Mouse (Mus musculus): Measurements from ENCODE around the gene 9530053A07Rik.

9530053A07Rik gene

DNA sequence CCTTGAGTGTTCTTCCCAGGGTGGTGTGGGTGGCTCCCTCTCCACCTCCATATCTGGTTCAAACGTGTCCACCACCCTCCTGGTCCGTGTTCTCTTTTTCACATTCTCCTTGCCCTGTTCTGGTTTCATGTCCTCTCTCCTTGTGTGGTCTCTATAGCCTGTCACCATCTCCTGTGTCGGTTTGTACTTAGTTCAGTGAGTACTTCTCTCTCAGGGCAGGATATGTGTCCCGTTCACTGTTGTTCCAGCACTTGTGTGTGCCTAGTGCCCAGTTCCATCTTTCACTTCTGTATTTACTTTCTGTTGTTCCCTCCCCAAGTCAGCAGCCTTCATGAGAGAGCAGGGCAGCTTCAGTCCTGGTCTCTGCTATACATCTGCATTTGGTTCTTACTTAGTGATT lies 46.1 kb downstream of the 9530053A07Rik start:
- no peak for DNase-seq

DNA sequence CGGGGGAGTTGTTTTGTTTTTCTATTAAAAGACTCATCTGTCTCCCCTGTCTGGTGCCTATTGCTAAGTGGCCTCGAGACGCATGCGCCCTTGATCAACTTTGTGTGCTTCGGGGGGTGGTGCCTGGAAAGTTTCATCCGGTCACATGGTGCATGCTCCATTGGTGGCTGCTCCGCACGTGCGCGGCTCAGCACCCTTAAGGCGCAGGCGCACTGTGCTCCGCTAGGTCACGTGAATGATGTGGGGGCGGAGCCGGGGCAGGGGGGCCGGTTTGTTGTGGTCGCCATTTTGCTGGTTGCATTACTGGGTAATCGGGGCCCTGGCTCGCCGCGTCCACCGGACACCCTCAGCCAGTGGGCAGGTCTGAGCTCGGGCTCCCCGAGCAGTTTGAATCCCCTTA lies 50.0 kb downstream of the 9530053A07Rik start, which contains the start of gene Dyrk1b:
TSS of gene Dyrk1b (plus strand) at position 242 of the 400 bp plus-strand sequence.
- DNase-seq = peak; percentile 99

DNA sequence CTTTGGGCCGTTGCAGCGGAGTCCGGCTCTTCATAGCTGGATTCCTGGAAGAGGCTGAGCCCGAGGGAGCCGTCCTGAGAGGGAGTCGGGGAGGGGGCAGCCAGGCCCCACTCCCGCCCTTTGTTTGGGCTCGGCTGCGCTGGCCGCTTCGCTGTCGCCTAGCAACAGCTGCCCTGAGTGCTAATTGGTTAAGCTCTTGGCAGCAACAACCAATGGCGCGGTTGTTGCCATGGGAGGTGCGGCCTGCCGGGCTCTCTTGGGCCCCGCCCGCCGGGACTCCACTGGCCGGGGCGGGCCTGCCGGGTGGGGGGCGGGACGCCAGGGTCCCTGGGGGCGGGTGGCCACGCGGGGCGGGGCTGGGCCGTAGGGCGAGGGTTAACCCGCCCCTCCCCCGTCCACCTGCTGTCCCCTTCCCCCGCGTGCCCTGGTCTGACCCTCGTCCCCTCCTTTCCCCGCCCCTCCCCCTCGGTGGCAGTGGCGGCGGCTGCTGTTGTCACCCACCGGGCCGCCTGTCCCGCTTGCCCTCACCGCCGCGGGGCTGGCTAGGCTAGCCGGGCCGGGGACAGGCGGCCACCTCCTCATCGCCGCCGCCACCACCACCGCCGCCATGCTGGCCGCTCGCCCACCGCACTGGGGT lies 50.6 kb downstream of the 9530053A07Rik start:
- DNase-seq = peak; percentile 93

DNA sequence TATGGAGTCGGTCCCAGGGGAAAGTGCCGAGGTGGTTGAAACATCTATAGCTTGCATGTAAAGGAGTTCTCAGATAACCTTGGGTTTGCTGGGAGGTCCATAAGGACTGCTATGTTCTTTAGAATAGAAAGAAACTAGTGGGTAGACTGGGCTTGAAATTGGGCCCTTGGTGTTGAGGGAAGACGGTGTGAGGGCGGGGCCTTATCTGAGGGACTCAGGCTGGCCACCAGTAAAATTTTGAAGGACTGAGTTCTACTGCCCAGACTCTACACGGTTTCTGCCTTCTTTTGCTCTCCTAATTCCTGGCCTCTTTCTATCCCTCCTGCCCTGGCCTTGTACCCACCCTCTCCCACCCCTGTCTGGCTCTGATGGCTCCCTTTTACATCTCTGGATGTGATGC lies 51.6 kb downstream of the 9530053A07Rik start:
- no peak for DNase-seq

DNA sequence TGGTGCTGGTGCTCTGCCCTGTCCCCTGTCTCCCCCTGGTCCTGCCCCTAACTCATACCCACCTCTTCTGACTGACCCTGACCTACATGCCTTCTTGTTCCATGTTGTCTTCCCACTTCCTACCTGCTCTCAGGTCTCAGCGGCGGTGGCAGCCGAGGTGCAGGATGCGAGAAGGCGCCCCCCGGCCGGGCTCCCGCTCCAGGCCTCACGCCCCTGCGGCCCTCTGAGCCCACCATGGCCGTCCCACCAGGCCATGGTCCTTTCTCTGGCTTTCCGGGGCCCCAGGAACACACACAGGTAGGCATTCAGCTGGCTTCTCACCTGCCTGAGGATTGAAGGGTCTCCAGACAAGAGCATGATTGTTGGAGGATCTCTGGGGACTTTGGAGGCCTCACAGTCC lies 52.1 kb downstream of the 9530053A07Rik start:
- no peak for DNase-seq

DNA sequence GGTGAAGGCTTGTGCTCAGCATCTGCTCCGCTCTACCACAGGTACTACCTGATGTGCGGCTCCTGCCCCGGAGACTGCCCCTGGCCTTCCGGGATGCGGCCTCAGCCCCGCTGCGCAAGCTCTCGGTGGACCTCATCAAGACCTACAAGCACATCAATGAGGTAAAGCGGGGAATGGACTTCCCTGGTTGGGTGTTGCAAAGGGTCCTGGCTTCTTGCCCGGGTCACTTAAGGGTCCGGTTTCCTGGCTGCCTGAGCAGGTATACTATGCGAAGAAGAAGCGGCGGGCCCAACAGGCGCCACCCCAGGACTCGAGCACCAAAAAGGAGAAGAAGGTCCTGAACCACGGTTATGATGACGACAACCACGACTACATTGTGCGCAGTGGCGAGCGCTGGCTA lies 53.1 kb downstream of the 9530053A07Rik start:
- no peak for DNase-seq

DNA sequence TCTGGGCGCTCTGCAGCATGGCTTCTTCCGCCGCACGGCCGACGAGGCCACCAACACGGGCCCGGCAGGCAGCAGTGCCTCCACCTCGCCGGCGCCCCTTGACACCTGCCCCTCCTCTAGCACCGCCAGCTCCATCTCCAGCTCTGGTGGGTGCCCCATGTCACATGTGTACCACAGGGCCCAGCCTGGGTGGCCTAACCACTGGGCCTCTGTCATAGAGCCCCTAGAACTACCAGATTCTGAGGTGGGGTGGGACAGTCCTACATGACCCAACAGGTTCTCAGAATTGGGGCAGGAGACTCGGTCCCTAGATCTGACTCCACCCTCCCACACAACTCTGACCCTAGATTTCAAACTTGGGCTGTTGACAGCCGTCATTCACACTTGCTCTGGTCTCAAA lies 56.6 kb downstream of the 9530053A07Rik start:
- DNase-seq = no peak

DNA sequence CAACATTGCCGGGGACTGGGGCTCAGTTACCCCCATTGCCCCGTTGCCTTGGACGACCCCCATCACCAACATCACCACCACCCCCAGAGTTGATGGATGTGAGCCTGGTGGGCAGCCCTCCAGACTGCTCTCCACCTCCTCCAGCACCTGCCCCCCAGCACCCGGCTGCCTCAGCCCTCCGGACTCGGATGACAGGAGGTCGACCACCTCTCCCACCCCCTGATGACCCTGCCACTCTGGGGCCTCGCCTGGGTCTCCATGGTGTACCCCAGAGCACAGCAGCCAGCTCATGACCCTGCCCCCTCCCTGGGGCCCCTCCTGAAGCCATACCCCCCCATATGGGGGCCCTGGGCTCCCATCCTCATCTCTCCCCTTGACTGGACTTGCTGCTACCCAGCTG lies 57.4 kb downstream of the 9530053A07Rik start:
- DNase-seq = no peak

DNA sequence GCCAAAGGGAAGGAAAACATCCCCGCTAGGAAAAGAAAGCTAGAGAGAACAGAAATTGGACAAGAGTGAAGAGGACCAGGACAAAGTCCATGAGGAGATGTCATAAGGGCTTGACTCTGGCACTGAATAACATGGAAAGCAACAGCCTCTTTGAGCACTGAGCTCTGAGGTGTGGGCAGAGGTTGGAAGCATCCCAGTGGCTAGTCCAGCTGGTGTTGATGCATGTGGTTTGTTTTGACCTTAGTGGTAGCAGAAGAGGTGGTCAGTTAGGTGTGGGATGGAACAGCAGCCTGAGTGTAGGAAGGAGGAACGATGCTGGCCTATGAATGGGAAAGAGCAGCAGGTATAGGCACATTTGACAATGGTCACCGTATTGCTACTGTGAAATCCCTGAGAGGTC lies 62.2 kb downstream of the 9530053A07Rik start:
- DNase-seq = no peak

DNA sequence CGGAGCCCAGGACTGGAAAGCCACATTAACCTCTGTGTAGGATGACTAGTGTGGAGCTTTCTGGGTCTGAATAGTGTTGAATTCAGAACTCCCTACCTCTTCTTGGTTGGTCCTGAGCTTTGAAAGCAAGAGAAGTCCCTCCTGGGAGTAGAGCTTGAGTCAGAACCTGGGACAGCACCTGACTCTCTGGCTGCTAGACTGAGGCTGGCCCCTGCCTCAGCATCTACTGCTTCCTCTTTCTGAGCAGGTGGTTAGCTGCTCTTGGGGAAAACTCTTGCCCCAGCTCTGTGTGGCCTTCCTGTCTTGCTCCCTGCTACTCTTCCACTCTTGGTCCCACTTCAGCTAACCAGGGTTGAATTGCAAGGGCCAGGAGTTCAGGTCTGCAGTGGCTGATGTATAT lies 62.6 kb downstream of the 9530053A07Rik start:
- no peak for DNase-seq

DNA sequence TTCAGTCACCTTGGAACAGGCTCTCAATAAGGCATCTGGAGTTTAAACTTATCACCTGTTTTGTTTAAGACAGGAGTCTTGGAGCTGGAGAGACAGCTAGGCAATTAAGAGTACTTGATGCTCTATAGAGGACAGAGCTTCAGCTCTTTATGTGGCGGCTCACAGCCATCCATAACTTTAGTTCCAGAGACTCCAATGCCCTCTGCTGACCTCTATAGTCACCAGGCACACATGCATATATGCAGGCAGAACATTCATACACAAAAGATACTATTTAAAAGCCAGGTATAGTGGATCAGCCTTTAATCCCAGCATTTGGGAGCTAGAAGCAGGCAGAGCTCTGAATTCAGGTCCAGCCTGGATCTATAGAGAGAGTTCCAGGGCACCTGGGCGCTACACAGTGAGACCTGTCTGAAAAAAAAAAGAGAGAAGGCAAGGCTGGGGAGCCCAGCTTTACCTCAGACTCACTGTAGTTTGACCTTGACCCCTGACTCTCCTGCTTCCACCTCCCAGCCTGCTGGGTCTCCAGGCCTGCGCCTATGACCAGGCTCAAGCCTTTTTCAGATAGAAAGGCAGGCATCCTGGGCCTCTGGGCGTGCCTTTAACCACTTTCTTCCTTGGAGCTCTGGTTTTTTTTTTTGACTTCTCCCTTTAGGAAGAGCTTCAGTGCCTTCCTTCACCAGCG lies 66.3 kb downstream of the 9530053A07Rik start:
- DNase-seq = no peak

DNA sequence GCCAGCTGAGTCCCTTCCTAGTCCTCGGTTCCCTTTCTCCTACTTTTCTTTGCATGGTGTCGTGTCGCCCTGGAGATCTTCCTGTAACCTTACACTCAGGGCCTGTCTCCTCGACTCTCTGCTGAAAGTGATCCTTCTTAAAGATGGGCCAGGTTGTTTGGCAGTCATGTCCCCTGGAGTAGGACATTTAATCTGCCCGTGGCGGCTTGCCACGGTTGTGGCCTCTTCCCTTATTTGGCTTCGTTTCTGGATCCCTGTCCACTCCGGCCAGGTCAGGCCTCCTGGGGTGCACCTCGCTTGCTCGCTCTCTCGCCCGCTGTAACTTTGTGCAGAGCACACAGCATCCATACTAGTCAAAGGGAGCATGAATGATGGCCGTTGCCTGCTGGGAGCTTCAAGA lies 67.3 kb downstream of the 9530053A07Rik start:
- no peak for DNase-seq

DNA sequence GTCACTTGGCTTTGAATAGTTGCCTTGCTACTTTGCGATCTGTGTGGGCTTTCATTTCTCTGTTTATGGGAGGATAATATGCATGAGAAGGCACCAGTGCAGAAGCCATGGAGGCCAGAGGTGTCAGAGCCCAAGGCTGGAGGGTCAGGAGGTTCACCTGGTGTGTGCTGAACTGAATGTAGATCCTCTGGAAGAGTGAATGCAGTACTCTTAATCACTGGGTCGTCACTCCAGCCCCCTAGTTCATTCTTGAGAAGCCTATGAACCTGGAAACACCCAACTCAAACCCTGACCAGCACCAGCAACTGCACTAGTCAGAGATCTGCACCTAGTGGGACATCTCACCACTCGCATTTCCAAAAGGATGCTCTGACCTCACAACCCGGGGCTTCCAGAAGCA lies 69.8 kb downstream of the 9530053A07Rik start:
- no peak for DNase-seq

DNA sequence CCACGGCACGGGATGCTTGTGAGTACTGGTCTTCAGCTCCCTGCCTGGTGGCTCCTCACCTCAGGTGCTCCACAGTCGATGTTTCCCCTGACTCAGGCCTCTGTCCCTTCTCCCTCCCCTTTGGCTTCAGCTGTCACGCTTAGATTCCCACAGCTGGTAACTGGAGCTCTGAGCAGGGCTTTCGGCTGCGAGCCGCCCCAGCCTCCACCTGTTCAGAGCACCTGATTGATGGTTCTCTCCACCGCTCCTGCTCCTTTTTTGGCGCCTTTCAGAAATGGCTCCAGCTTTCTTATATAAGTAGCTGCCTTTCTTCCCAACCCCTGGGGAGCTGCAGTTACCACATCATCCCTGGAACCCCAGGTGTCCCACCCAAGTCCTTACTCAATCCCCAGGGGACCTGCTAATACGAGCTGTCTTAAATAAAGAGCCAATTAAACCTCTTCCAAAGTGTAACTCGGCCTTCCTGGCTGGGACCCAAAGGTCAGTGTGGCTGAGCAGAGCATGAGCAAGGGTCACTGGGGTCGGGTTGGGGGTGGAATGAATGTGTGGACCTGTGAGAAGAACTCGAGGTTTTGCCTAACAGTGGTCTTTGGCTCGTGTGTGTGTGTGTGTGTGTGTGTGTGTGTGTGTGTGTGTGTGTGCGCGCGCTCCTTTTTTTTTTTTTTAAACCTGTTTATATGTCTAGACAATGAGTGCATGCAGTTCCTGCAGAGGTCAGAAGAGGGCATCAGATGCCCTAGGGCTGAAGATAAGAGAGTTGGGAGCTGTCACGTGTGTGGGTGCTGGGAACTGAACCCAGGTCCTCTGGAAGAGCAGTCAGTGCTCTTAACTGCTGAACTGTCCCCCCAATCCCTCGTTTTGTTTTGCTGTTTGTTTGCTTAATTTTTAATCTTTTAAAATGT lies 74.2 kb downstream of the 9530053A07Rik start:
- no peak for DNase-seq

DNA sequence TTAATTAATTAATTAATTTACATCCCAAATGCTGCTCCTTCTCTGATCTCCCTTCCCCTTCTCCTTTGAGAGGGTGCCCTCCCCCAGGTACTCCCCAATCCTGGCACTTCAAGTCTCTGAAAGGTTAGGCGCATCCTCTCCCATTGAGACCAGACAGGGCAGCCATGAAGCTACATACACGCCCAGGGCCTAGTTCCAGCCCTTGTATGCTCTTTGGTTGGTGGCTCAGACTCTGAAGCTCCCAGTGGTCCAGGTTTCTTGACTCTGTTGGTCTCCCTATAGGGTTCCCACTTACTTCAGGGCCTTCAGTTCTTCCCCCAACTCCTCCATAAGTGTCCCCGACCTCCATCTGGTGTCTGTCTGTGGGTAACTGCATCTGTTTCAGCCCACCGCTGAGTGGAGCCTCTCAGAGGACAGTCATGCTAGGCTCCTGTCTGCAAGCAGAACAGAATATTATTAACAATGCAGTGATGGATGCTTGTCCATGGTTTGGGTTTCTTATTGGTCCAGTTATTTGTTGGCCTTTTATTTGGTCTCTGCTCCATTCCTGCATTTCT lies 76.9 kb downstream of the 9530053A07Rik start:
- peak; percentile 59 for DNase-seq

DNA sequence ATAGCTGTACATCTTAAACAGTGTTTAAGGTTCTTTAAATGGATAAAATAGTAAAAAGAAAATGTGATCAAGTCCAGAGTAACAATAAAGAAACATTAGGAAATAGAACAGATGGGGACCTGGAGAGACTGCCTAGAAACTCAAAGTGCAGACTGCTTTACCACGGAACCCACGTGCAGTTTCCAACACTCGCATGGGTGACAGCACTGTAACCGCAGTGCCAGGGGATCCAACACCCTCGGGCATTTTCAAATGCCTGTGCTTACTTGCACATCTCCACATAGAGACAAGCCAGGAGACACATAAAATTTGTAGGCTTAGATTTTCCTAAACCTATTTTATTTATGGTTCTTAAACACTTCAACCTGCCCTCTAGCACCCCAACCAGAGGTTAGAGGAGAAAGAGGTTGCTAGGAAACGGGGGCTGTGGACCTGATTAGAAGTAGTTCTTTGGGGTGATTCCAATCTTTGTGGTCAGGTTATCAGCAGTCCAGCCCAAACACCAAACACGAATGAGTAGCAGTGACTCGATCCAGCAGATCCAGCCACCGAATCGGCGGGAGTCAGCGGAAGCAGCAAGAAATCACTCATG lies 79.2 kb downstream of the 9530053A07Rik start:
- no peak for DNase-seq

DNA sequence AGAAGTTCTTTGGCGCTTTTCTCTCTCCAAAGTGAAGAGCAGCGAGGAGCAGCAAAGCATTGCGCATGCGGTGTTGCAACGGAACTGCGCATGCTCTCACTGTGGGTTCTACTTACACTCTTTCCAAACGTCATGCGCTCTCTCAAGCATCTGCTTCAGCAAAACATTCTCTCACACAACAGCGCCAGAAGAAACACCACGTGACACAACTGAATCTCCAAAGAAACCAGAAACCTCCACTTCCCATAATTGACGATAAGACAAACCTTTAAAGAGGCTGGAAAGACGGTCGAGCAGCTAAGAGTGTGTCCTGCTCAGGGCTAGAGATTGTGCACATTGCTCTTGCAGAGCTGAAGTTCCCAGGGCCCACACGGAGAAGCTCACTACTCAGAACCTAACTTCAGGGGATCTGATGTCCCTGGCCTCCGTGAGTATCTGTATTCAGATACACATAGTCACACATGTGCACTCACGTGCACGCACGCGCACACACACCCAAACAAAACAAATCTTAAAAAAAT lies 79.8 kb downstream of the 9530053A07Rik start:
- DNase-seq = peak; percentile 78

DNA sequence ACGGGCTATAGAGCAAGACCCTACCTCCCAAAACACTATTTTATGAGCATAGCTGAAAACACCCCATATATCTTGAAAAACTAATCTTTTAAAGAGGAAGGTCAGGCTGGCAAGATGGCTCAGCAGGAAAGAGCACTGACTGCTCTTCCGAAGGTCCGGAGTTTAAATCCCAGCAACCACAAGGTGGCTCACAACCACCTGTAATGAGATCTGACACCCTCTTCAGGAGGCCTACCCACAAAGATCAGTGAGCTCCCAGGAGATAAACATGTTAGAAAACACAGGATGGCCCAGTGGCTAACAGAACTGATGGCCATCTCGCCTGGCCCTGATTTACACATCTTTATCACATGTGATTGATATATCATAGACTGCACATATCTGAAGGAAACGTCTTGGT lies 81.5 kb downstream of the 9530053A07Rik start:
- no peak for DNase-seq

DNA sequence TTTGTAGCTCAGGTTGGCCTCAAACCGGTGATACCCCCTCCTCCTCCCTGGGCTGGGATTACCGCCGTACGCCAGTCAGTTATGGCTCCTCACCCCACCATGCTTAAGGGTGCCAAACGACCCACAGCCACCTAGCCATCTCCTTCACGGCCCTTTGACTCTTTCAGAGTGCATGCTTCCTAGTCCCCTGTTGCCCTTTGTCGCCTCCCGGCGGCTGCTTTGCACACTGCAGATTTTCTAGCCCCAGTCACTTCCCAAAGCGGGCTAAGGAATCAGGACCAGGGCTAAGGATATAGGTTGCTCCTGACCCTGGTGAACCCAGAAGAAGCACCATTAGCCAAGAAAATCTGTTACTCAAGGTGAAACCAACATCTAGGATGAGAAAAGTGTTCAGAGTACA lies 84.9 kb downstream of the 9530053A07Rik start:
- peak; percentile 78 for DNase-seq
